Mouse (Mus musculus) embryonic facial prominence, embryonic 14.5 days (tissue): ENCODE measurements around the gene Gadd45a. TPM values are rescaled to one million over a fixed set of nuclear protein-coding genes. Genes with fewer than 3 reads are reported as not detected.
A peak's percentile ranks its signal among the peaks of the same experiment; 100 is the strongest.

Experiments
- ATAC-seq: fragments of 200-750 bp; cut with Nextera tagmentation; 2 replicates; pipeline ENCODE4 v1.8.0; 2017; ENCODE audit warnings: low read depth, moderate number of reproducible peaks, moderate TSS enrichment
- DNase-seq: peaks from one replicate; pipeline ENCODE4 v3.0.0-alpha.2; 2015; ENCODE audit warnings: low spot score
- H3K27ac ChIP-seq: fragments of 300-500 bp; sonication (generic); replicated peaks from 2 replicates; pipeline ENCODE4 v1.5.1; 2014; ENCODE audit warnings: low read depth, mild to moderate bottlenecking, low read length, moderate library complexity
- H3K27me3 ChIP-seq: fragments of 300-500 bp; sonication (generic); replicated peaks from 2 replicates; pipeline ENCODE4 v1.6.1; 2014; ENCODE audit warnings: low read length; ENCODE audit not compliant: control insufficient read depth, insufficient read depth
- H3K36me3 ChIP-seq: fragments of 300-500 bp; sonication (generic); 2 replicates; pipeline ENCODE4 v1.6.1; 2014; ENCODE audit warnings: low read length, mixed read lengths; ENCODE audit not compliant: control insufficient read depth, insufficient read depth
- H3K4me1 ChIP-seq: fragments of 300-500 bp; sonication (generic); 2 replicates; pipeline ENCODE4 v1.6.1; 2014; ENCODE audit warnings: antibody characterized with exemption, low read length; ENCODE audit not compliant: control insufficient read depth, insufficient read depth
- H3K4me2 ChIP-seq: fragments of 300-500 bp; sonication (generic); 2 replicates; pipeline ENCODE4 v1.6.1; 2014; ENCODE audit warnings: low read depth, mild to moderate bottlenecking, low read length, moderate library complexity, mixed read lengths
- H3K4me3 ChIP-seq: fragments of 300-500 bp; sonication (generic); 2 replicates; pipeline ENCODE4 v1.5.1; 2014; ENCODE audit warnings: low read depth, mild to moderate bottlenecking, low read length
- H3K9ac ChIP-seq: fragments of 300-500 bp; sonication (generic); 2 replicates; pipeline ENCODE4 v1.6.1; 2014; ENCODE audit warnings: low read depth, mild to moderate bottlenecking, low read length, moderate library complexity, mixed read lengths
- H3K9me3 ChIP-seq: fragments of 300-500 bp; sonication (generic); 2 replicates; pipeline ENCODE4 v1.6.1; 2016; ENCODE audit warnings: low read length; ENCODE audit not compliant: control insufficient read depth
- WGBS: fragments of 180-500 bp; shearing (Covaris S2); extraction: QIAGEN DNeasy Blood & Tissue Kit; methylation state at CpG from one replicate; pipeline ENCODE4 v1.1.7; 2014; 5-methylcytosine and 5-hydroxymethylcytosine counted together
- polyA plus RNA-seq: library from polyadenylated mRNA; unstranded; fragments of >200 nt; fragmentation: Nextera tagmentation; extraction: Ambion mirVana; gene quantifications from 2 replicates; pipeline ENCODE4 v1.2.1, GENCODE M21; 2014

Gene Gadd45a
- polyA plus RNA-seq, 1 experiment from 2014 or later, result 9.9 TPM

DNA sequence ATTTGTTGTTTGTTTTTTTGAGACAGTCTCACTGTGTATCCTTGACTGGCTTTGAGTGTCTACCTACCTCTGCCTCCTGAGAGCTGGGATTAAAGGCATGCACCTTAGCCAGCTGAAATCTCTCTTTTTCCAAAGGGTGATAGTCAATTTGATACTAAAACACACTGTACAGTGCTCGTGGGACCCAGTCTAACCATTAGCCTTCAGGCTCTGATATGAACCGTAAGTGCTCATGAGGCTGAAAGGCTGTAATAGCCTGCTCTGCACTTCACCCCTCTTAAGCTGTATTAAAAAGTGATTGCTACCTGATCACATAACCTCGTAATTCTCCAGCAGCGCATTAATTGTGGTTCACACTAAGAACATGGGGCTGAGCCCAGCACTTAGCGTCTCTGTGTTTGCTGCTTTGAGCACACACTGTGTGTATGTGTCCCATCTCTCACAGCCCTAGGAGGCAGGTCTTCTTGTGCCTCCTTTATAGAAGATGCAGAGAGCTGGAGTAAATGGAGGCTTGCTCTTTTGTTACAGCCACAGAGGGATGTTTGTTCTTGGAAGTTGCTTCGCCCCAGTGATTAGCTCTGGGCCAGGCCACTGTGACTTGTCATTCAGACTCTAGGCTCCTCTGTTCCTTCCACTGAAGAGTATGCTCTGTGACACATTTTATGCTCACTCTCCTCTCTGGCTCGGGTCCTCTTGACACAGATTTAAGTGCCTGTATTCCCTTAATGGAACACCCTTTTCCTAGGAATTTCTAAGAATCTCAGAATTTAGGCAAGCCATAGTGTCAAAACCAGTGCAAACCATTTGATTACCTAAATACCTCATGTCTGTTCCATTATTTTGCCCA, 26.7 kb downstream of the Gadd45a start:
- no peak for ATAC-seq
- Histone ChIP-seq H3K36me3 (no peaks in the 10 kb centered on the region), H3K4me3 (no peak overlapping the region), H3K4me1 (no peaks in the 10 kb centered on the region), H3K9me3 (no peaks in the 10 kb centered on the region), H3K27ac (no peak overlapping the region), H3K4me2 (no peak overlapping the region), H3K27me3 (no peaks in the 10 kb centered on the region), H3K9ac (no peak overlapping the region)
- WGBS, result 50% methylated on average over 7 of the region's 7 CpGs
- DNase-seq, result no peak

DNA sequence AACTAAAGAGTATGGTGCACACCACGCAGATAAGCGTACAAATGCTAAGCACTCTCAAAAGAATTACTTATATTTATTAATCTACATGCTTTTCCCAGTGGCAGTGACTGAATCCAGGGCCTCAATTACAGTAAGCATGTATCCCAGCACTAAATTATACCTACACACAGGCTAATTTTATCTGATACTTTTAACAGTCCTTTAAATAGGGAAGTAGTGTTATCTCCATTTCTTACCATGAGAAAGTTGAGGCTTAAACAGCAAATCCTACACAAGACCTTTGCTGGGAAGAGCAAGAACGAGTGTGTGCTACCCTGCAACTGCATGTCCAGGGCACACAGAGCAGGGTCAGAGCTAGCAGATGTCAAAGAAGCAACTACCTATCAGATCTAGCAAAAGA, 27.4 kb downstream of the Gadd45a start:
- DNase-seq, result no peak
- 97% methylated on average over 3 of the region's 3 CpGs for WGBS
- Histone ChIP-seq H3K27me3 (no peaks in the 10 kb centered on the region), H3K27ac (no peak overlapping the region), H3K4me1 (no peaks in the 10 kb centered on the region), H3K9me3 (no peaks in the 10 kb centered on the region), H3K9ac (no peak overlapping the region), H3K4me2 (no peak overlapping the region), H3K36me3 (no peaks in the 10 kb centered on the region), H3K4me3 (no peak overlapping the region)
- no peak for ATAC-seq

DNA sequence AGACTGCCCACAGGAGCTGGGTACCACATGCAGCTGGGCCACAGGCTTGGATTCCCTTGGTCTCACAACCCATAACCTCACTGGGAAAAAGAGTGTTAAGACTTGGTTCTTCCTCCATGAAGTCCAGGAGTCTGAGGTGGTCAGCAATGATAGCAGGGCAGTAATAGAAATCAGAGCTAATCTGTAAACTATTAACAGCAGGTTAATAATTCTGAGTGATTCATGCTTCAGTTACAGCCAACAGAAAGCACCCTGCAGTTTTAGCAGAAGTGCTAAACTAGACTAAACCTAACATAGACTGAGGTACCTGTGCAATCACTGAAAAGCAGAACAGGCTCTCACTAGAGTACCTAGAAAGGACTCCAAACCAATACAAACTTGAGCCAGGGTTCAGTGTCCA, 37.5 kb downstream of the Gadd45a start:
- no peak overlapping the region for H3K4me3 ChIP-seq

DNA sequence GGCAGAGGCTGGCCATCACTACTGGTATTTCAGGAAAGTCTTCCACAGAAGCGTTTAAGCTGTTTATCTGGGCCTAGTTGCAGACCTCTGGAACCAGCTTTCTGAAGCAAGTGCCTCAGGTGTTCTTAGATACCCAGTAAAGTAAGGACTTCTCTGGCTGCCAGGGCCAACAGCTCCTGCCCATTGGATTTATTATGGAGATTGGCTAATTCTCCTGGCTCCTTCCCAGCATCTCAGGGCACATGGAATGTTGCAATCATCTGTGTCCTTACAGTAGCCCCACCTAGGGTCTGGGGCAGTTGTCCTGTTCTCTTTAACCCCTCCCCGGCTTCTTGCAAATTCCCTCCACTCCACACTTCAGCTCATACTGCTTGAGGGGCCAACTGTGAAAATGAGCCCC, 38.6 kb downstream of the Gadd45a start:
- ATAC-seq (no peak), DNase-seq (no peak)

More for the DNA sequence above, 37.5 kb downstream of the Gadd45a start:
- no peaks in the 10 kb centered on the region for H3K27me3 ChIP-seq
- H3K27ac ChIP-seq, result no peak overlapping the region
- H3K36me3 ChIP-seq, result no peaks in the 10 kb centered on the region
- H3K4me2 ChIP-seq, result no peak overlapping the region
- no peaks in the 10 kb centered on the region for H3K4me1 ChIP-seq
- H3K9me3 ChIP-seq, result no peaks in the 10 kb centered on the region
- ATAC-seq (no peak), DNase-seq (no peak)
- no peak overlapping the region for H3K9ac ChIP-seq

DNA sequence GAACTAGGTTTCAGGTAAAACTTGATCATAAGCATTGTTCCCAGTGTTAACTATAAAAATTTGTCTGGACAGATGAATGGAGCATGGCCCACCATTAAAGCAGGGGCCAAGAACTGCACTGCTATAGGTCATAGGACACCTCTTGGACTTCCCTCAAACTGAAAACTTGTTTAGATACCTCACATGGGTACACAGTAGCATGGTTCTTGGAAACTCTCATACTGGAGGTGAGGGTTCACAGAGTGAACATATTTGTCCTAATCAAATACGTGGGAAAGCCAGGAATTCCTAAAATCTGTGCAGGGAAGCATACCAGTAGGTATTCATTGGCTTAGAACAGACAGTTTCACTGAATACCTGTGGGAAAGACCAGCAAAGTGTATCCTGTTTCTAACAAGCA, 41.0 kb downstream of the Gadd45a start:
- ATAC-seq (no peak), DNase-seq (no peak)
- WGBS, result 76% methylated on average over 1 of the region's 1 CpGs
- no peaks in the 10 kb centered on the region for H3K9me3 ChIP-seq
- no peak overlapping the region for H3K9ac ChIP-seq
- H3K27me3 ChIP-seq, result no peaks in the 10 kb centered on the region
- H3K4me2 ChIP-seq, result no peak overlapping the region
- no peak overlapping the region for H3K4me3 ChIP-seq
- no peak overlapping the region for H3K27ac ChIP-seq
- H3K4me1 ChIP-seq, result no peaks in the 10 kb centered on the region
- no peaks in the 10 kb centered on the region for H3K36me3 ChIP-seq

More for the DNA sequence above, 38.6 kb downstream of the Gadd45a start:
- Histone ChIP-seq H3K4me3 (no peak overlapping the region), H3K9ac (no peak overlapping the region), H3K27me3 (no peaks in the 10 kb centered on the region), H3K4me1 (no peaks in the 10 kb centered on the region), H3K4me2 (no peak overlapping the region), H3K9me3 (no peaks in the 10 kb centered on the region), H3K27ac (no peak overlapping the region), H3K36me3 (no peaks in the 10 kb centered on the region)
- 81% methylated on average over 2 of the region's 2 CpGs for WGBS

DNA sequence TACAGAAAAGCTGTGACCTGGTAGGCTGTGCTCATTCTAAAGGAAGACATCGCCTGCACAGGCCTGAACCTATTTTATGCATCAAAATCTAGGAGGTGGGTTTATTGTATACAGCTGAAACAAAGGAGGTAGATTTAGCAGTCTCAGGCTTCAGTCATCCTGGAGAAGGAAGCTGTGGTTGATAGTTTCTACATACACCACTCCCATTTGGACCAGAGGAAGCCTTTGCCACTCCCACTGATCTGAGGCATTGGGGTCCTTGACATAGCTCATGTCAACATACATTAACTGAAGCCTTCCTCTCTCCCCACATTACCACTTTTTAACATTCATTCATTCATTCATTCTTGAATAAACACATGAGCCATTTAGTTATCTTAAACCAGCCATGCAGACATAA, 41.4 kb downstream of the Gadd45a start:
- DNase-seq (no peak), ATAC-seq (no peak)
- Histone ChIP-seq H3K4me1 (no peaks in the 10 kb centered on the region), H3K27me3 (no peaks in the 10 kb centered on the region), H3K4me2 (no peak overlapping the region), H3K36me3 (no peaks in the 10 kb centered on the region), H3K9ac (no peak overlapping the region), H3K9me3 (no peaks in the 10 kb centered on the region), H3K4me3 (no peak overlapping the region), H3K27ac (no peak overlapping the region)
- 57% methylated on average over 1 of the region's 1 CpGs for WGBS

DNA sequence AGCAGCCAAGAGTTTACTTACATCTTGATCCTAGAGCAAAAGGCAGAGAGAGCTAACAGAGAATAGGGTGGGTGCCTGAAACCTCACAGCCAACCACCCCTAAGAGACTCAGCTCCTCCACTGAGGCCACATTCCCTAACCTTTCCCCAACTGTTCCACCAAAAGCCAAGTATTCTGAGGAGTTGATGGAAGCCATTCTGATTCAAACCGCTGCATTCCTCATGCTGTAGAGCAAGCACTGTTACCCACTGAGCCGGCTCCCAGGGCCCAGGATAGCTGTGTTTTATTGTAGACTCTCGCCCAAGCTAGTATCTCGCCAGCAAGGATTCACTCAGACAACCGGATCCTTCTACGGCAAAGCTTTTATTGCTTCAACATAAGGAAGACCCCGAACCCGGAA, 42.3 kb downstream of the Gadd45a start:
- no peak overlapping the region for H3K9ac ChIP-seq
- DNase-seq, result no peak
- no peak overlapping the region for H3K27ac ChIP-seq
- H3K4me3 ChIP-seq, result no peak overlapping the region
- H3K4me1 ChIP-seq, result no peaks in the 10 kb centered on the region
- ATAC-seq, result no peak
- H3K9me3 ChIP-seq, result no peaks in the 10 kb centered on the region
- no peaks in the 10 kb centered on the region for H3K36me3 ChIP-seq
- WGBS, result 93% methylated on average over 8 of the region's 8 CpGs
- H3K4me2 ChIP-seq, result no peak overlapping the region
- no peaks in the 10 kb centered on the region for H3K27me3 ChIP-seq

DNA sequence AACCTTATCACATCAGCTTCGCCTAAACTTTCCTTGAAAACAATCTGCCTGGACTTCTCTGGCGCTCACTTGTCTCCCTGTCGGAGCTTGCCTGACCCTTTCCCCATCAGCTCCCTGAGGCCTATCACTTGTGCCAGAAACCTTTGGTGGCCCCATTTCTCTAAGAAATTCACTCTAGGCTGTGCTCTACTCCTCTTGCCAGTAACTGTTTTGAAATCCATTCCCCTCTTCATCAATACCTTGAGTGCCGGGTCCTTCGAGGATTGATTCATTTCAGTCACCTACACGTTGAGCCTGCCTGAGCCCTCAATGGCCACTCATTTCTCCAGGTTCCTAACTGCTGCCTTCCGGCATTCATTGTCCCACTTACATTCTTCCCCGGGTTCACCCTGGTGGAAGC, 44.5 kb downstream of the Gadd45a start:
- no peaks in the 10 kb centered on the region for H3K4me1 ChIP-seq
- H3K9me3 ChIP-seq, result no peaks in the 10 kb centered on the region
- H3K27ac ChIP-seq, result no peak overlapping the region
- 81% methylated on average over 8 of the region's 8 CpGs for WGBS
- H3K4me3 ChIP-seq, result no peak overlapping the region
- ATAC-seq (no peak), DNase-seq (no peak)
- no peaks in the 10 kb centered on the region for H3K36me3 ChIP-seq
- H3K4me2 ChIP-seq, result no peak overlapping the region
- no peaks in the 10 kb centered on the region for H3K27me3 ChIP-seq
- H3K9ac ChIP-seq, result no peak overlapping the region

DNA sequence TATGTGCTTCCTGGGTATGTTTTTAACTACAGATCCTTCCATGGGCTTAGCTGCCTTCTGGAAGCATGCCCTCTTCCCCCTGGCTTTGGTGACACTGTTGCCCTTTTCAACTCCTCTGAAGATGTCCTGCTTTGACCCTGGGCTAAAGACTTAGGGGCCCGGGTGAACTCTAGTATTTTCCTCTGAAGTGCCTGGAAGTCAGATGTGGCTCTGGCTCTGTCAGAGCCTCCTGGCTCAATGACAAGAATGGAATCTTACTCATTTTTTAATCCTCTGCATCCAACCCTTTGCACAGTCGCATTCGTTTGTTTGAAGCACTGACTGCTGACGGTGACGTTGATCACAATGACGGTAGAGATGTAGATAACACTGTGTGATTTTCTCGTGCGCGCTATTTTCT, 45.0 kb downstream of the Gadd45a start:
- no peaks in the 10 kb centered on the region for H3K27me3 ChIP-seq
- no peak overlapping the region for H3K4me2 ChIP-seq
- H3K9me3 ChIP-seq, result no peaks in the 10 kb centered on the region
- no peaks in the 10 kb centered on the region for H3K36me3 ChIP-seq
- DNase-seq (peak; percentile 28), ATAC-seq (no peak)
- no peak overlapping the region for H3K4me3 ChIP-seq
- no peaks in the 10 kb centered on the region for H3K4me1 ChIP-seq
- H3K27ac ChIP-seq, result no peak overlapping the region
- 69% methylated on average over 9 of the region's 9 CpGs for WGBS
- no peak overlapping the region for H3K9ac ChIP-seq
